Mouse (Mus musculus) forebrain, embryonic 14.5 days (tissue): ENCODE measurements around the gene Ppp1r13l. TPM values are rescaled to one million over a fixed set of nuclear protein-coding genes. Genes with fewer than 3 reads are reported as not detected.

Experiments used
- ATAC-seq: fragments of 200-750 bp; cut with Nextera tagmentation; 2 replicates; pipeline ENCODE4 v1.8.0; 2017; ENCODE audit warnings: mild to moderate bottlenecking, moderate library complexity
- DNase-seq: peaks from one replicate; pipeline ENCODE4 v3.0.0-alpha.2; 2015; ENCODE audit warnings: low spot score
- H3K27ac ChIP-seq: fragments of 300-500 bp; sonication (generic); 2 replicates; pipeline ENCODE4 v1.5.1; 2014; ENCODE audit warnings: low read depth, mild to moderate bottlenecking, control low read depth, low read length, moderate library complexity
- H3K27me3 ChIP-seq: fragments of 300-500 bp; sonication (generic); replicated peaks from 2 replicates; pipeline ENCODE4 v1.6.1; 2014; ENCODE audit warnings: low read length, control low read depth, mixed read lengths; ENCODE audit not compliant: control insufficient read depth, insufficient read depth
- H3K36me3 ChIP-seq: fragments of 300-500 bp; sonication (generic); 2 replicates; pipeline ENCODE4 v1.6.1; 2014; ENCODE audit warnings: low read length, control low read depth; ENCODE audit not compliant: control insufficient read depth, insufficient read depth
- H3K4me1 ChIP-seq: fragments of 300-500 bp; sonication (generic); 2 replicates; pipeline ENCODE4 v1.6.1; 2014; ENCODE audit warnings: antibody characterized with exemption, low read length, control low read depth; ENCODE audit not compliant: control insufficient read depth, insufficient read depth
- H3K4me2 ChIP-seq: fragments of 300-500 bp; sonication (generic); 2 replicates; pipeline ENCODE4 v1.6.1; 2014; ENCODE audit warnings: mild to moderate bottlenecking, control low read depth, low read length
- H3K4me3 ChIP-seq: fragments of 300-500 bp; sonication (generic); 2 replicates; pipeline ENCODE4 v1.5.1; 2014; ENCODE audit warnings: low read depth, low read length, control low read depth
- H3K9ac ChIP-seq: fragments of 300-500 bp; sonication (generic); 2 replicates; pipeline ENCODE4 v1.6.1; 2014; ENCODE audit warnings: mild to moderate bottlenecking, low read length, control low read depth, moderate library complexity
- H3K9me3 ChIP-seq: fragments of 300-500 bp; sonication (generic); replicated peaks from 2 replicates; pipeline ENCODE4 v1.6.1; 2016; ENCODE audit warnings: low read length, control low read depth, mixed read lengths; ENCODE audit not compliant: control insufficient read depth
- WGBS: fragments of 180-500 bp; shearing (Covaris S2); extraction: QIAGEN DNeasy Blood & Tissue Kit; methylation state at CpG from one replicate; pipeline ENCODE4 v1.1.7; 2014; 5-methylcytosine and 5-hydroxymethylcytosine counted together
- polyA plus RNA-seq: library from polyadenylated mRNA; unstranded; fragments of >200 nt; fragmentation: Nextera tagmentation; extraction: Ambion mirVana; gene quantifications from 2 replicates; pipeline ENCODE4 v1.2.1, GENCODE M21; 2014

The Ppp1r13l gene
- polyA plus RNA-seq, 1 experiment from 2014 or later: 1.3 TPM

DNA sequence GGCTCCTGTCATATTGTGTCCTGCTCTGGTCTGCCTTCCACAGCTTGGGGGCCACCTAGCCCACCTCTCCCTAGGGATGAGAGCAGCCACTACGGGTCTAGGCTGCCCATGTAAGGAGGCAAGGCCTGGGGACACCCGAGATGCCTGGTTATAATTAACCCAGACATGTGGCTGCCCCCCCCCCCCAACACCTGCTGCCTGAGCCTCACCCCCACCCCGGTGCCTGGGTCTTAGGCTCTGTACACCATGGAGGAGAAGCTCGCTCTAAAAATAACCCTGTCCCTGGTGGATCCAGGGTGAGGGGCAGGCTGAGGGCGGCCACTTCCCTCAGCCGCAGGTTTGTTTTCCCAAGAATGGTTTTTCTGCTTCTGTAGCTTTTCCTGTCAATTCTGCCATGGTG, 50.2 kb downstream of the Ppp1r13l start:
- no peaks in the 10 kb centered on the region for H3K36me3 ChIP-seq
- no peak overlapping the region for H3K27ac ChIP-seq
- no peak overlapping the region for H3K4me2 ChIP-seq
- DNase-seq: no peak
- H3K9me3 ChIP-seq: no peaks in the 10 kb centered on the region
- ATAC-seq: no peak
- peaks cover 9% of the 10 kb centered on the region for H3K27me3 ChIP-seq
- H3K4me3 ChIP-seq: no peak overlapping the region
- 61% methylated on average over 6 of the region's 6 CpGs for WGBS
- no peaks in the 10 kb centered on the region for H3K4me1 ChIP-seq
- H3K9ac ChIP-seq: no peak overlapping the region

DNA sequence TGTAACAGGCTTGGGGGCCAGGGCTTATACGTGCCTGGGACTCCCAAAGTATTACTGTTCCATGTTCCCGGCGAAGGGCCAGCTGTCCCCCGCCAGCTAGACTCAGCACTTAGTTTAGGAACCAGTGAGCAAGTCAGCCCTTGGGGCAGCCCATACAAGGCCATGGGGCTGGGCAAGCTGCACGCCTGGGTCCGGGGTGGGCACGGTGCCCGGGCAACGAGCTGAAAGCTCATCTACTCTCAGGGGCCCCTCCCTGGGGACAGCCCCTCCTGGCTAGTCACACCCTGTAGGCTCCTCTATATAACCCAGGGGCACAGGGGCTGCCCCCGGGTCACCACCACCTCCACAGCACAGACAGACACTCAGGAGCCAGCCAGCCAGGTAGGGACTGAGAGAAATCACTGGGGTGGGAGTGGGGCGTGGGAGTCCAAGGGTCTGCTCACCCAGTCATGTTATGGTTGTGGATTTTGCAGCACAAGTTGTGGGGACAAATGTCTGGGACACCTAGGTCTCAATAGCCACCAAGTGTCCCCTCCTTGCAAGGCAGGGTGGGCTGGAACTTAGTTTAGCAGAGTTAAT, 51.3 kb downstream of the Ppp1r13l start:
- H3K4me1 ChIP-seq: no peaks in the 10 kb centered on the region
- no peak overlapping the region for H3K9ac ChIP-seq
- H3K27ac ChIP-seq: no peak overlapping the region
- no peaks in the 10 kb centered on the region for H3K9me3 ChIP-seq
- no peak overlapping the region for H3K4me3 ChIP-seq
- H3K36me3 ChIP-seq: no peaks in the 10 kb centered on the region
- no peak for DNase-seq
- 77% methylated on average over 11 of the region's 11 CpGs for WGBS
- H3K4me2 ChIP-seq: no peak overlapping the region
- ATAC-seq: no peak
- 0 out of 2 replicates have a peak, but pooled peaks cover 4% of the 10 kb centered on the region for H3K27me3 ChIP-seq

GRCm38 (mm10) chr7:19411783-19412182, 52.2 kb downstream of the Ppp1r13l start:
- H3K9ac ChIP-seq: no peak overlapping the region
- no peaks in the 10 kb centered on the region for H3K4me1 ChIP-seq
- 0 out of 2 replicates have a peak, but pooled peaks cover 3% of the 10 kb centered on the region for H3K27me3 ChIP-seq
- H3K4me2 ChIP-seq: no peak overlapping the region
- H3K36me3 ChIP-seq: no peaks in the 10 kb centered on the region
- DNase-seq (no peak), ATAC-seq (no peak)
- WGBS: 88% methylated on average over 5 of the region's 5 CpGs
- no peak overlapping the region for H3K4me3 ChIP-seq
- H3K27ac ChIP-seq: no peak overlapping the region
- H3K9me3 ChIP-seq: no peaks in the 10 kb centered on the region

GRCm38 (mm10) chr7:19413525-19413924, 54.0 kb downstream of the Ppp1r13l start:
- no peak for ATAC-seq
- no peak overlapping the region for H3K9ac ChIP-seq
- no peaks in the 10 kb centered on the region for H3K27me3 ChIP-seq
- H3K27ac ChIP-seq: no peak overlapping the region
- H3K36me3 ChIP-seq: no peaks in the 10 kb centered on the region
- no peak overlapping the region for H3K4me2 ChIP-seq
- no peaks in the 10 kb centered on the region for H3K9me3 ChIP-seq
- no peak overlapping the region for H3K4me3 ChIP-seq
- WGBS: 81% methylated on average over 3 of the region's 3 CpGs
- no peak for DNase-seq
- H3K4me1 ChIP-seq: no peaks in the 10 kb centered on the region

DNA sequence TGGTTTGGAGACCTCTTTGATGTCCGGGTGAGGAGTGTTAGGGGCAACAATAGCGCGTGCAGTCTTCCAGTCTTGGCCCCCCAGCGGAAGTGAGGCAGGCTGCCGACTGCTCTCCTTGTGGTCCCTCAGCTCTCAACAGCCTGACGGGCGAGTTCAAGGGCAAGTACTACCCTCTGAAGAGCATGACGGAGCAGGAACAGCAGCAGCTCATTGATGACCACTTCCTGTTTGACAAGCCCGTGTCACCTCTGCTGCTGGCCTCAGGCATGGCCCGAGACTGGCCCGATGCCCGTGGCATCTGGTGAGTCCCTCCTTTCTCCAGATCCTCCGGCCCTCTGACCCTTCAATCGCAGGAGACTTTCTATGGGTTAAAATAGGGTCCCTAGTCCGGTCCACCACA, 57.0 kb downstream of the Ppp1r13l start:
- Histone ChIP-seq H3K9me3 (no peaks in the 10 kb centered on the region), H3K9ac (no peak overlapping the region), H3K36me3 (no peaks in the 10 kb centered on the region), H3K27ac (no peak overlapping the region), H3K27me3 (peaks cover 19% of the 10 kb centered on the region), H3K4me2 (no peak overlapping the region), H3K4me3 (no peak overlapping the region), H3K4me1 (no peaks in the 10 kb centered on the region)
- DNase-seq (no peak), ATAC-seq (no peak)
- WGBS: 82% methylated on average over 15 of the region's 15 CpGs

GRCm38 (mm10) chr7:19420121-19420520, 60.6 kb downstream of the Ppp1r13l start:
- Histone ChIP-seq H3K4me1 (no peaks in the 10 kb centered on the region), H3K4me3 (no peak overlapping the region), H3K36me3 (peaks cover 3% of the 10 kb centered on the region; the same call in 1 of the 2 replicates), H3K9ac (no peak overlapping the region), H3K9me3 (no peaks in the 10 kb centered on the region), H3K27me3 (peaks cover 19% of the 10 kb centered on the region), H3K27ac (no peak overlapping the region), H3K4me2 (no peak overlapping the region)
- ATAC-seq (no peak), DNase-seq (no peak)
- WGBS: 5% methylated on average over 28 of the region's 28 CpGs

GRCm38 (mm10) chr7:19420821-19421636, 61.5 kb downstream of the Ppp1r13l start:
- Histone ChIP-seq H3K27ac (no peak overlapping the region), H3K4me3 (peak overlapping the region; percentile 36), H3K4me2 (peak overlapping the region; percentile 71), H3K36me3 (peaks cover 12% of the 10 kb centered on the region), H3K27me3 (peaks cover 19% of the 10 kb centered on the region), H3K9ac (no peak overlapping the region; the same call in 1 of the 2 replicates), H3K4me1 (no peaks in the 10 kb centered on the region), H3K9me3 (no peaks in the 10 kb centered on the region)
- DNase-seq (peak; percentile 97), ATAC-seq (peak; percentile 98)
- WGBS: 13% methylated on average over 43 of the region's 43 CpGs

- H3K4me1 ChIP-seq: no peaks in the 10 kb centered on the region
- no peak overlapping the region for H3K4me3 ChIP-seq
- no peak overlapping the region for H3K27ac ChIP-seq
- H3K9ac ChIP-seq: no peak overlapping the region
- H3K27me3 ChIP-seq: peaks cover 19% of the 10 kb centered on the region
- no peak overlapping the region for H3K4me2 ChIP-seq
- ATAC-seq (no peak), DNase-seq (no peak)
- 88% methylated on average over 3 of the region's 3 CpGs for WGBS
- peaks cover 32% of the 10 kb centered on the region for H3K36me3 ChIP-seq
- no peaks in the 10 kb centered on the region for H3K9me3 ChIP-seq
Observed at GRCm38 (mm10) chr7:19423083-19423482, 63.5 kb downstream of the Ppp1r13l start.

DNA sequence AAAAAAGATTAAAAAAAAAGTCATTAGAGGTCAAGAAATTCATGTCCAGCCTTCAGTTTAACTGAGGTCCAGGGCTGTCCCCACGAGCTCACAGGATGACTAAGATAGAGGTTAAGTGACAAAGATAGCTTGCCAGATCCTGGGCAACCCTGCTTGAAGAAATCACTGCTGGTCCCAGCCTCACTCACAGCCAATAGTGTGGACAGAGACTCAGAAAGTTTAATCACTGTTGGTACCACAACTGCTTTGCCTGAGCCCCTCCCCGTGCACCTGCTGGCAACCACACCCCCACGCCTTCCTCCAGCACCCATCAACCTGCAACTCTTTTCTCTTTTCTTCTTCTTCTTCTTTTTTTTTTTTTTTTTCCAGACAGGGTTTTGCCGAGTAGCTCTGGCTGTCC, 64.5 kb downstream of the Ppp1r13l start:
- Histone ChIP-seq H3K4me3 (no peak overlapping the region), H3K9me3 (no peaks in the 10 kb centered on the region), H3K9ac (no peak overlapping the region), H3K27me3 (peaks cover 18% of the 10 kb centered on the region), H3K4me1 (no peaks in the 10 kb centered on the region), H3K36me3 (peaks cover 42% of the 10 kb centered on the region), H3K27ac (no peak overlapping the region), H3K4me2 (no peak overlapping the region)
- no peak for ATAC-seq
- DNase-seq: no peak
- WGBS: 59% methylated on average over 4 of the region's 4 CpGs
